Mouse (Mus musculus) Patski (cell line): Measurements from ENCODE around the gene B2m. TPM values are rescaled to one million over a fixed set of nuclear protein-coding genes. Genes with fewer than 3 reads are reported as not detected.

ENCODE experiments used
- ATAC-seq: fragments of 100-300 bp; one replicate; pipeline ENCODE4 v1.8.0; 2021
- CTCF ChIA-PET: fragments of 350-600 bp; sonication (Branson Sonifier 250); formaldehyde crosslinking; loops from one replicate; lab custom pipeline; 2022; ENCODE audit warnings: inconsistent platforms; lab: Charles Lee
- POLR2A ChIA-PET: fragments of 350-600 bp; sonication (Branson Sonifier 250); formaldehyde crosslinking; loops from one replicate; lab custom pipeline; 2022; ENCODE audit warnings: antibody characterized with exemption, inconsistent platforms; lab: Charles Lee
- DNase-seq: peaks from one replicate; pipeline ENCODE4 v3.0.0-alpha.2; 2011; ENCODE audit warnings: low read depth, low spot score
- H3K27me3 ChIP-seq: fragments of 371-371 bp; one replicate; pipeline ENCODE4 v1.5.1; 2021
- CTCF ChIP-seq: fragments of 100-300 bp; IDR thresholded peaks from one replicate; pipeline ENCODE4 v1.5.1; 2021
- in situ Hi-C: fragments of 300-500 bp; cut with MboI; formaldehyde crosslinking; loops from 3 replicates; pipeline ENCODE4 v1.11.1; 2018; ENCODE audit warnings: low pct_unique_long_range_greater_than_20kb, mixed read lengths
- polyA plus RNA-seq: library from polyadenylated mRNA; unstranded; gene quantifications from one replicate; pipeline ENCODE4 v1.2.3, GENCODE M21; 2021

B2m gene
- polyA plus RNA-seq, 1 experiment from 2014 or later = 598 TPM

- no peak for TF ChIP-seq CTCF
- DNase-seq (no peak), ATAC-seq (no peak)
- H3K27me3 ChIP-seq = no peaks in the 10 kb centered on the region
- CTCF ChIA-PET = interaction anchor here (1.0 to 1.4 kb wide), 2 partner anchors 9 to 11 kb away, joined by 3 read pairs; partner anchors contain the start of gene Trim69
- POLR2A ChIA-PET = no interaction called here
- in situ Hi-C loops = no loop called here
Observed at GRCm38 (mm10) chr2:122149316-122149715, 1.8 kb downstream of the B2m start.

- DNase-seq = no peak
Observed at GRCm38 (mm10) chr2:122149716-122150115, 2.2 kb downstream of the B2m start.

GRCm38 (mm10) chr2:122151221-122151620 is 3.7 kb downstream of the B2m start:
- POLR2A ChIA-PET = no interaction called here
- in situ Hi-C loops = loop anchor here (5.0 kb wide), 1 partner anchor 34 kb away; the partner anchor contains the start of gene Spg11

More at GRCm38 (mm10) chr2:122149716-122150115, 2.2 kb downstream of the B2m start:
- POLR2A ChIA-PET = no interaction called here
- H3K27me3 ChIP-seq = no peaks in the 10 kb centered on the region
- ATAC-seq = no peak
- TF ChIP-seq CTCF = no peak
- in situ Hi-C loops = loop anchor here (5.0 kb wide), 1 partner anchor 32 kb away; the partner anchor contains the start of gene Spg11
- CTCF ChIA-PET = interaction anchor here (1.0 to 1.4 kb wide), 2 partner anchors 8 to 10 kb away, joined by 3 read pairs; partner anchors contain the start of gene Trim69

GRCm38 (mm10) chr2:122152850-122153249 is 5.4 kb downstream of the B2m start:
- no peak for TF ChIP-seq CTCF
- in situ Hi-C loops = loop anchor here (5.0 kb wide), 1 partner anchor 36 kb away; the partner anchor contains the start of gene Spg11
- ChIA-PET POLR2A (no interaction called here), CTCF (no interaction called here)
- H3K27me3 ChIP-seq = no peaks in the 10 kb centered on the region
- ATAC-seq (no peak), DNase-seq (no peak)

More at GRCm38 (mm10) chr2:122151221-122151620, 3.7 kb downstream of the B2m start:
- no peak for TF ChIP-seq CTCF
- no peak for DNase-seq
- CTCF ChIA-PET = interaction anchor here (1.3 to 1.4 kb wide), 2 partner anchors 9 to 30 kb away, joined by 4 to 7 read pairs; partner anchors contain the start of gene Trim69
- no peaks in the 10 kb centered on the region for H3K27me3 ChIP-seq
- ATAC-seq = no peak

GRCm38 (mm10) chr2:122153681-122154365 is 6.3 kb downstream of the B2m start:
- in situ Hi-C loops = loop anchor here (5.0 kb wide), 1 partner anchor 37 kb away; the partner anchor contains the start of gene Spg11
- ChIA-PET POLR2A (no interaction called here), CTCF (no interaction called here)
- DNase-seq (no peak), ATAC-seq (no peak)
- no peaks in the 10 kb centered on the region for H3K27me3 ChIP-seq
- no peak for TF ChIP-seq CTCF

GRCm38 (mm10) chr2:122154479-122154878 is 7.0 kb downstream of the B2m start:
- in situ Hi-C loops = loop anchor here (5.0 kb wide), 1 partner anchor 37 kb away; the partner anchor contains the start of gene Spg11
- H3K27me3 ChIP-seq = no peaks in the 10 kb centered on the region
- ChIA-PET POLR2A (no interaction called here), CTCF (no interaction called here)
- TF ChIP-seq CTCF = no peak
- ATAC-seq (no peak), DNase-seq (no peak)

- no peak for TF ChIP-seq CTCF
- in situ Hi-C loops = no loop called here
- ATAC-seq (no peak), DNase-seq (no peak)
- ChIA-PET CTCF (no interaction called here), POLR2A (no interaction called here)
- no peaks in the 10 kb centered on the region for H3K27me3 ChIP-seq
Observed at GRCm38 (mm10) chr2:122155292-122155691, 7.8 kb downstream of the B2m start.

GRCm38 (mm10) chr2:122156051-122156700 is 8.7 kb downstream of the B2m start:
- no peak for ATAC-seq
- POLR2A ChIA-PET = no interaction called here
- in situ Hi-C loops = no loop called here
- H3K27me3 ChIP-seq = no peaks in the 10 kb centered on the region
- DNase-seq = no peak
- TF ChIP-seq CTCF = no peak
- CTCF ChIA-PET = interaction anchor here (1.0 kb wide), 1 partner anchor 65 kb away, joined by 3 read pairs; no protein-coding TSS in a partner anchor

GRCm38 (mm10) chr2:122157561-122157960 is 10.1 kb downstream of the B2m start:
- no peaks in the 10 kb centered on the region for H3K27me3 ChIP-seq
- DNase-seq (no peak), ATAC-seq (no peak)
- in situ Hi-C loops = no loop called here
- TF ChIP-seq CTCF = no peak
- POLR2A ChIA-PET = no interaction called here
- CTCF ChIA-PET = interaction anchor here (1.3 kb wide), 1 partner anchor 8 kb away, joined by 3 read pairs; no protein-coding TSS in a partner anchor

GRCm38 (mm10) chr2:122158362-122158802 is 10.9 kb downstream of the B2m start:
- CTCF ChIA-PET = interaction anchor here (1.3 kb wide), 1 partner anchor 9 kb away, joined by 3 read pairs; no protein-coding TSS in a partner anchor
- TF ChIP-seq CTCF = no peak
- DNase-seq = no peak
- no peaks in the 10 kb centered on the region for H3K27me3 ChIP-seq
- POLR2A ChIA-PET = interaction anchor here (0.6 kb wide), 1 partner anchor 81 kb away, joined by 4 read pairs; no protein-coding TSS in a partner anchor
- no peak for ATAC-seq
- in situ Hi-C loops = no loop called here
